Mouse (Mus musculus) ovary, postnatal 36 days (tissue): ENCODE data around the gene Cdkl1.

Source experiments
- DNase-seq: peaks from one replicate; pipeline ENCODE4 v3.0.0; 2022; ENCODE audit warnings: low spot score, mixed read lengths

The Cdkl1 gene

DNA sequence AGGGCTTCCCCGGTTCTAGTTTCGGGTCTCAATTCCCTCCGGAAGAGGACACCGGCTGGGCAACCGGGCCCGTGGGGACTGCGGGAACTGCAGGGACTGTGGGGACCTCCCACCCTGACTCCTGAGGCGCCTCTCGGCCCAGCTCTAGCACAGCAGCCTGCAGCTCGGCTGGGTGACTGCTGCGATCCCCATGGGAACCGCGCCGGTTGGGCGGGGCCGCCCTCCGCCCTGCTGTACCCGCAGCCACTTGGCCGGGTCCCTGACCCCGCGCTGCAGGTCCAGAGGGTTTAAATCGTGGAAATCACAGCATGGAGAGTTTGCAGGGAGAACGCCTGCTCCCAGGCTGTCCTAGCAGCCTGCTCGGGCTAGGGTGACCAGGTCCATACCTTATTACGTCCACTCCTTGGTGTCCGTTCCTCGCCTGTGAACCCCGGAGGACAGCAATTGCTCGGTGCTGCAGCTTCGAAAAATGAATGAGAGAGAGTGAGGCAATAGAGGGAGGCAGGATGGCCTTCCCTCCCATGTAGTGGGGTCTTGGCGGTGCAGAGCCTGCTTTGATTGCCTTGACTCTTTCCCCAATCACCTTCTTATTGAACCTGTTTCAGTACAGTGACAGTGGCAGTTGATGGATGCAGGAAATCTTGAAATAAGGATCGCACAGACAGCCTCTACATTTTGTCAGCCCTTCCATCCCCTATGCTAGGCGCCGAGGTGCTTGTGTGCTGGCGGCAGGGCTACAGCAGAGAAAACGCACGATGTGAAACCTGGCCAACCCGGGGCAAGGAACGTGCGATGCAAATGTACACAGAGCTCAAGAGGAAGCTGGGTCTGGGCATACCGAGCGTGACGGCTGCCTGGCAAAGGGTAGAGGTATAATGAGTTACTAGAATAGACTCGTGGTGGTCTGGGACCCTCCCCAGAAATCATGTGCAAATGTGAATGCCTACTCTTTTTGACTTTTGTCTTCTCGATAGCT is at the start of gene Cdkl1:
Gene Cdkl1, minus strand, starts transcription at position 738 of the 976 bp plus-strand sequence.
- DNase-seq = peak; percentile 75

DNA sequence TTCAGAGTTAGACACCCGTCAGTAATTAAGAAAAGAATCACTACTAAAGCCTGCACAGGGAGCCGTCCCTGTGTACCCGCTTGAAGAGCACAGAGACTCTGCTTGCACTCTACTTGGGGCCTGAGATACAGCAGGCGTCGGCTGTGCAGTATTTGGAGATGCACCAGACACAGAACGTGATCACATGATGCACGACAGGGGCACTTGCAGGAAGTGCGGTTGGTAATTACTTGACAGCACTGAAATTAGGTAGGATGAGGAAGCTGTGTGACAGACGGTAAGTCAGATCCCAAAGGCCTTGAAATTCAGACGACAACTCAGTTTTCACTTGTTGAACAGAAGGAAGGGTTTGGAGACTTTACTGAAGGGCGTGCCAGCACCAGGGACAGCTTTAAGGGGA is 47.3 kb upstream of the Cdkl1 start:
- DNase-seq = no peak

DNA sequence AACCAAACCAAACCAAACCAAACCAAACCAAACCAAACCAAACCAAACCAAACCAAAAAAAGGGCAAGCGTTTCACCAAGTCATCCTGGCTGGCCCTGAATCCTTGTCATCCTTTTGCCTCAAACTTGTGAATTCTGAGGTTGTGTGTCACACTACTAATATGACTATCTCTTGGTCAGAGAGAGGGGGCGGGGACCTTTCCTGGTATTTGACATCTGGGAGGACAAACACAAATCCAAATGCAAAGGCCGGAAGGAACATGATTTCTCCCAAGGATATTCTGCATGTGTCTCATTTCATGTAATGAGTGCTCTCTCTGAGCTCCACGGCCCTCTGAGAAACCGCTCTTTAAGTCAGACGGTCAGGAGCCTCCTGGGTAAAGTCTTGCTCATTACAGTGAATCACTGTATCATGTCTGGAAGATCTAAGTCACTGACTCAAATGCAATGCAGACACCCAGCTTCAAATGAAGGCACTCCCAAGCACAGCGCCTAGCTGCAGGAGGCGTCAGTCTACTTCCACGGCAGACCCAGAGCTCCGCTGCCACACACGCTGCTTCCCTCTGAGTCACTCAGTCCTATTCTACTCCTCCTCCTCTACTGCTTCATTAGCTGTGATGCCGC is 43.0 kb upstream of the Cdkl1 start:
- DNase-seq = no peak

DNA sequence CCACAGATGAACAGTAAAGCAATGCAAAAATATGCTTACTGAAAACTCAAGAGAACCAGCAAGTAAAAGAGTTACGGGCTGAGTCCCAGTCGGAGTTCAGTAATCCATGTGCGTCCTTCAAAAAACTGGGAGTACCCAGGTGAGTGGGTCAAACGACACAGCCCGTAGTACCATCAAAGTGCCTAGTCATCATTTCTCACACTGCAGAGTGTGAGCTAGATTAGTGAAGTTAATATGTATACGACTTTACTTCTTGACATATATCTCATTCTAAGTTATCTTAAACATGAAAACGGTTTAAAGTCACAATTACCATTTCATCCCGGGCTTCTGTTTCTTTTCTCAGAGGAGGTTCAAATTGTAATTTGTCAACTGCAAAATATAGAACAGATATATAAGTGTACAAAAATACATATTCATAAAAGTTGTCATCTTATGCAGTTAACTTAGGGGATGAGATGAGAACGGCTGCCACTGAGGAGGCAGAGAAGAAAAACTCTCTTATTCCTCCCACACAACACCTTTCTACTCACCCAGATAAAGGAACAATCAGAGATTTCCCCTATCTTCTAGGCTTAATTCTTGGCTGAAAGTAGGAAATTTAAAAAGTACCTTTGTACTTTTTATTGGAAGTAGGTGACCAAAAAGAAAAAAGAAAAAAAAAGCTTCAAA is 40.3 kb upstream of the Cdkl1 start:
- DNase-seq = no peak

DNA sequence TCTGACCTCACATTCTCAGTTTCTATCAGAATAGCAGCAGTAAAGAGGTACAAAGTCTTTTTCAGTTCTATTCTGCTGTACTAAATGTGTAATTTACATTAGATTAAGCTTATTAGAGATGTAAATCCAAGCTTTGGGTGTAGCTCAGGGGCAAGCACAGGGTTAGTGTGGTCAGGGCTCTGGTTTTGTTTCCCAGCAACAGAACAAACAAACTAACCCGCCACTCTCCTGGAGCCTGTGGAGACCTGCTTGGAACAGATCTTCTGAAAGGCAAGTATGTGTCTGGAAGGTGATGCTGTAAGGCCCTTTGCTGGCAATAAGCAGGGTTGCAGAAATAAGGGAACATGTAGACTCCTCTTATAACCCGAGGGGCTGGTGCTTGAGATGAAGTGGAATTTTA is 37.1 kb upstream of the Cdkl1 start:
- no peak for DNase-seq

DNA sequence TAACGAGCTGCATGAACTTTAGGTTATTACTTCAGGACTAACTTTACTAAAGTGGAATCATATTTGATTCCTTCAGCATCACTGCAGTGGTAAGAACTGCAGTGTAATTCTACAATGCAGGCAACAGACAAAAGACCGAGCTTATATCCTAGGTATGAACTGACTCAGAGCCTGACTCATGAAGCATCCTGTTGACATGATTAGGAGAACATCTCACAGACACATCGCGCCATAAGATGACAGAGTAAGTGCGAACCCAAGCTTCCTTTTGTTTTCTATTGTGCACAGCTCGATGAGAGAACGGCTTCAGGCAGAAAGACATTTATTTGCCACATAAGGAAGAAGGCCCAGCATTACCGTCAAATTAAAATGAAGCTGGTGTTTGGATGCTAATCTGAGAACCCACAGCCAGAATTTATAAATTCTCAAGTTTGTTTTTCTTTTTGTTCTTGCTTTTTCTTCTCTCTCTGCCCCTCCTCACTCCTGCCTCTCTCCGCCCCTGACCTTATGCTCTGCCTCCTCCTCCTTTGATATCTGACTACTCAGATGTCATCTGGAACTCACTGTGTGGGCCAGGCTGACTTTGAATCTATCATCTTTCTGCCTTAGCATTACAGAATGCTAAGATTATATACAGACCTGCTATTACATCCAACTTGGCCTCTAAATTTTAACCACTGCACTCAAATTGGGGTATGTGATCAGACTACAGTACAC is 34.0 kb upstream of the Cdkl1 start:
- DNase-seq = no peak

DNA sequence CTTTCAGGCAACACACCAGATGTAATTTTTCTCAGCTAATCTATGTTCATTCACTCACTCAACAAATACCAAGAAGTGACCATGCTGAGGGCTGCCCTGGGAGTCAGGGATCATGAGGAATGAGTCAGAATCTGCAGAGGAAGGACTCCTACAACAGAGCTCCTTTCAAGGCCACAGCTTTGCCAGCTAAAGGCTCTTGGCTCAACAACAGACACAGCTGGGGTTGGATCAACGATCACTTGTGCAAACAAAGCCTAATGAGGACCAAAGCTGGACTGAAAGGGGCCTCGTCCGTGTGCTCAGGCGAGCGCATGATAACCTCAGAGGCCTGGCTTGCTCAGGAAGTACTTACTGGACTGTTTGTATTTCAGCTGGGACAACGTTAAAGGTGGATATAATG is 23.2 kb upstream of the Cdkl1 start:
- peak; percentile 49 for DNase-seq

DNA sequence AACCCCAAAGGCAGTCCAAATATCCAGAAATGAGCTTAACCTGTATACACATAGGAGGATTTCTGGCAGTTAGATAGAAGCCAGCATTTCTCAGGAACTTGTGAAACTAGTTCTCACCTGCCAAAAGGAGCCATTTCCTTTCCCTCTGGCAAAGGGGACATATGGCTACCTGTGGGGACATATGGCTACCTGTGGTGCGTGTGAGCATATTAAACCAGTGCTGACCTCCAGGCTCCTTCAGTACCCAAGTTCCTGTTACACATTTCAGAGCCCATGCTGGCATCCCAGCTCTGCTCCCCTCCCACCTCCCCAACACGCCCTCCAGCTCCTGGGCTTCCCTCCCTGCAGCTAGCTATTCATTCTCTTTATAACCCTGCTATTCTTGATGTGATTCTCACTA is 22.5 kb upstream of the Cdkl1 start:
- no peak for DNase-seq

DNA sequence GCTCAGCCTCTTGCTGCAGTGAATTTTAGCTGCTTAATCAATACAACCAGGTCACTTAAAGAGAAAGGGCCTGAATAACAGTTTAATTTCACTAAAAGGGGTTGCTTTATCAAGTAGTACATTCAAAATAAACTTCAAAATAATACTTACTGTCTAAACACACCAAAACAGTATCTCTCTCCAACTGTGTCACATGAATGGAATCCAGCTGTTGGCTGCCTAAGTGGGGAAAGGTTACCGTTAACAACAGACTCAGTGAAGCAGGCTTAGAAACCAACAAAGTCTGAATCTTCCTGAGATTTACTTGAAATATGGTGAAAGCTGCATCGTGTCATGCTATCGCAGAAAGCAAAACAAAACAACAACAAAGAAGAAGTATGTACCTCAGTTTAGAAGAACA is 21.9 kb upstream of the Cdkl1 start:
- no peak for DNase-seq

DNA sequence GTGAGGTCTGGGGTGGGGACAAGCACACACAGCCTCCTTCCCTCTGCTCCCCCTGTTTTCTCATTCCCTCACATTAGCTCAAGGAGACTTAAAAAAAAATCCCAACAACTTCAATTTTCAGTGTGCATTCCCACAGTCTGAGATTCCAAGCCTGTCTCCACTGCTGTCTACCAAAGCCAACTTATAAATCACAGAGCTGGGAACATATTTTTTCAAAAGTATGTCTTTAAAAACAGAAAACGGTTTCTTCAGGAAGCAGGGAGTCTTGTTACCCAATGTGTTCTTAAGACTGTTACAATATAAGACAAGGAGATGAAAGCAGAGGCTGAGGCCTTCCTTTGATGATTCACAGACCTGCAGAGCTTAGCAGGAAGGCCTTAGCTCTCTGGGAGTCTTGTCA is 20.9 kb upstream of the Cdkl1 start:
- DNase-seq = no peak

DNA sequence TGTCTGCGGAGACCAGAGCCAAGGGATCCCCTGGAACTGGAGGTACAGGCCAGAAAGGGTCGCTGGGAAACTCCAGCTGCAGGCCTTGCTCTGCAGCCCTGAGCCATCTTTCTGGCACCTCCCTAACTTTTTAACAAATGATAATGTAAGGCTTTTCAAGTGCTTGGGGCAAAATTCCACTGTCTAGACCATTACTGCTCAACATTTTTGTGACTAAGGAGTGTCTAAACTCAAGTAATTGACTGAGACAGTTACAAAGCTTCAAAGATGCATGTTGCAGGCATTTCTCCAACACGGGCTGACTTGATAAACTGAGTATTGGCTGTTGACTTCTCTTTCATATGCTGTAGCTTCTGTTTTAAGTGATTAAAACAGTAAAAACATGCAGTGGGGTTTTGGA is 18.4 kb upstream of the Cdkl1 start:
- no peak for DNase-seq

DNA sequence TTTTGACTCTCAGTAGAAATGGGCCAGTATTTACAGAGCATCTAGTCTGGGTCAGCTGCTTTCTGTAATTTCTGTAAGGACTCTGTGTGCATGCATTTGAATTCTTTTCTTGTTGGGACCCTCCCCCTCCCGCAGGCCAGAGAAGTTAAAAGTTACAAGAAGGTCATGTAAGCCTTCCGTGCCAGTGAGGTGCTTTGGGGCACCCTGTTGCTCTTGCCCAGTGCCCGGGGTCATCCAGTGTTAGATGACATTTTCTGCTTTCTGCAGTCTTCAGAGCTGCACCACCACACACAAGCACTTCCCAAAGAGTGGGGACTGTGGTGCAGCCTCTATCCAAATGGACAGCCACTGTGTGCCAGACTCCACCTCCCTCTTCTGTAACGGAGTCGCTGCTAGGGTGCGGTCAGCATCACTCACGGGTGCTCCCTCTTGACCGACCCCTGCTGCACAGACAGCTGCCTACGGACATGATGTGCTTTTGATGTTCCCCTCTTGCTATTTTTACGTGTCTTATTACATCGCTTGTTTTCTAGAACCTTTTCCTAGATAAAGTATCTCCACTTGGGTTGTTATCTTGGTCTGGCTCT is 16.4 kb upstream of the Cdkl1 start:
- DNase-seq = no peak

DNA sequence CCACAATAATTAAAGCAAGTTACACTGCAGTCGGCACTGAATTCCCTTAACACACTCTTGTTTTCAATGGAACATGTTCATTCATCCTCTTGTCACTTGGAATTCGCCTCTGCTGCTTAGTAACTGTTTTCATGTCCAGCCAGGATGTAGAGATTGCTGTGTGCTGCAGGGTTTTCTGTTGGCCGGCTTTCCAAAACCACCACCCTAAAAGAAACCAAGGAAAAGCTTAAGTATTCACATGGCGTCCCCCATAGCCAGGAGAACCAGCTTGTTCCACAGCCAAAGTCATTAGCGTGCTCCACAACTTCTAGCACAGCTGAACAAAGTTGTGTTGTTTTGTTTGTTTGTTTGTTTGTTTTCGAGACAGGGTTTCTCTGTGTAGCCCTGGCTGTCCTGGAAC is 14.1 kb upstream of the Cdkl1 start:
- no peak for DNase-seq

DNA sequence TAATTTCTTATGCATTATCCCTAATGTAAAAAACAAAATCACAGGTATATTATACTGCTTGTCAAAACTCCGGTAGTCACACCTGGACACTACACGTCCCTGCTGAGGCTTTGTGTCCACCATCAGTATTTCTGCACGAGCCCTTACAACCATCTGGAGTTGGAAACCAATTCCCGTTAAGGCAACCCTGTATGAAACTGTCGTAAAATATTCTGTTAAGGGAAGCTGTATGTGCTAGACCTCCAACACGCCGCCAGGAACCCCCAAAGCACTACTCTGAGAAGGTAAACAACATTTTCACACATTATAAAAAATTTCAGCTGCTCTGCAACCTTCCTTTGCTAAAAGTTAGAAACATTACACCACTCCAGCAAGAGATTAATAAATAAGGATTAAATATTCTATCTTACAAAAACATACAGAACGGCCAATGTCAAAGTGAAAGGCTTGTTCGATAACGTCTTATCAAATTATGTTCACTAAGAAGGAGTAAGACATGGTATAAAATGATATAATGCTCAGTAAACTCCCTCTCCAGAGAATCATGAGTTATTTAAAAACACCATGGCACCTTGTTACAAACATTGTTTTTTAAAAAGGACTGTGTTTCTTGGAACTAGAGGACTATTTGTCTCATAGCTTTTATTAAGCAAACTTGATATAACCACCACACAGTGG is 13.5 kb upstream of the Cdkl1 start:
- no peak for DNase-seq

DNA sequence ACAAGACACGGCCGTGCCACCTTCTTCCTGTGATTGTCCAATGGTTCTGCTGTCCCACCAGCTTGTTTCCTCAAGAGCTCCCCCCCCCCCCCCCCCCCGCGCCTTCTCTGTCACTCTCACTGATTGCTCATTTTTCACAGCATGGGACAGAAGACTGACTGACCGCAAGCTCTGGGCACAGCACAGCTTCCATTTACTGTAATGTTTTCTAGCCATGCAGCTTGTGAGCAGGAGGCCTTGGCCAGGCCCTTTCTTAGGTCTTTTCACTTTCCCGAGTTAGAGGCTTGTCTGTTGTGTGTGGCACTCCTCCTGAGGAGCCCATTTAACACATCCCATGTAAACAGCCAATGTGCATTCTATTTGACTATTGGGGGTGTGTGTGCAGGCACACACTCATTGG is 12.1 kb upstream of the Cdkl1 start:
- no peak for DNase-seq

DNA sequence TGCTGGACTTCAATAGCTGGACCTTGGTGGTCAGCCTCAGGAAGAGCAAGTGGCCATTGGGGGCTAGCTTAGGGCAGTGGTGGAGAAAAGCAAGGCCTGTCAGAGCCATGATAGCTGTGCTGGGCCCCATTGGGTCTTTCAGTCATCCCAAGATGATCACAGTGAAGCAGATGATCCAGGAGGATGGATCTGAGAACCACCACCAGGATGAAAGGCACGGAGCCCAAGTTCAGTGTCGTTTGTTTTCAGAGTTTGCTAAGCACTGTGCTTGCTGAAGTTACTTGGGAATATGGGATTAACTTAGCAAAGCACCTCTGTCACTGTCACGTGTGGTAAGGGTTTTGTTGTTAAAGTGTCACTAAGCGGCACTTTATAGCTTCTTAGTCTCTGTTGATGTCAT is 9.5 kb upstream of the Cdkl1 start:
- no peak for DNase-seq

DNA sequence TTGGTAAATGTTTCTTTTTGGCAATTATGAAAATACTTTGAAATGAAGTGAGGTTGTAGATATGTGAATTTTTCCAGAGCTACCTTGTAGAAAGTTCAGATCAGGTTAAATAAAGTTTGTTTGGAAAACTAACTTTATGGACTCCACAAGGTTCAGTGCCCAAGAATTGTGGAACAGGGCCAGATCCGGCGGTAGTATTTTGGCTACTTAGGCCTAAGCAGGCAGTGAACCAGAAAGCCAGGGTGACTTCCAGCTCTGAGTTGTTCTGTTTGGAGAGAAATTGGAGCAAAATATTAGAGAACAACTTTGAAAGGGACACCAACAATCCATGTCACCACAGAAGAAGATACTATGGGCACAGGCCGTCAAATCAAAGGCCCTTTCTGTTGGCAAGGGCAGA is 5.2 kb upstream of the Cdkl1 start:
- no peak for DNase-seq

DNA sequence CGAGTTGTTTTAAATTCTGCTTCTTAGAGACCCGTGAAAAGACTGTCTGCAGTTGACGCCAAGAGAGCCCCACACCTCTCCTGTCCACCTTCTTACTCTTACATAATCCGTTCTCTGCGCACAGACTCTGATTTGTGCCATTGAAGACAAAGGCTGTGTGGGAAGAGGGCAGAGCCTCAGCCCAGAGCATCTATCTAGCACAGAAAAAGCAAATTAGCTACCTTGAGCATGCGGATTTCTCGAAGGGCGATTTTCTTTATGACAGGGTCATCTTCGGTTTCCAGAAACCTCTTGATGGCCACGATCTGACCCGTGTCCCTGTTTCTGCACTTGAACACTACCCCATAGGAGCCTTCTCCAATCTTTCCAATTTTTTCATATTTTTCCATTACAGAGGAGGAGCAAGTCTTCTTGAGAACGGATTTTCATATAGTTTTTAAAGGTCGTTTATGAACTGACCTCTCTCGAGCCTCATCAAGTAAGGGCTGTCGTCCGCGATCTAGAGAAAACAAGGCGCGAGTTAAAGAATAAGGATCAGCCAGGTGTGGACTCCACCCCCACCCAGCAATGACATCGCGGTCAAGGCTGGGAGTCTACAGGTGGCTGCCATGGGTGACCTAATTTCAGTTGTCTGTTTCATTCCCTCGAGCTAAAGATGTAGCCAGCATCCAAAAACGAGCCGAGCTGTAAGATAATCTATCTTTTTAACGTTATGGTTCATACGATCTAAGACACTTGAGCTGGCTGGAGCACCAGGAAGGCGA is 1.1 kb downstream of the Cdkl1 start:
- DNase-seq = no peak

DNA sequence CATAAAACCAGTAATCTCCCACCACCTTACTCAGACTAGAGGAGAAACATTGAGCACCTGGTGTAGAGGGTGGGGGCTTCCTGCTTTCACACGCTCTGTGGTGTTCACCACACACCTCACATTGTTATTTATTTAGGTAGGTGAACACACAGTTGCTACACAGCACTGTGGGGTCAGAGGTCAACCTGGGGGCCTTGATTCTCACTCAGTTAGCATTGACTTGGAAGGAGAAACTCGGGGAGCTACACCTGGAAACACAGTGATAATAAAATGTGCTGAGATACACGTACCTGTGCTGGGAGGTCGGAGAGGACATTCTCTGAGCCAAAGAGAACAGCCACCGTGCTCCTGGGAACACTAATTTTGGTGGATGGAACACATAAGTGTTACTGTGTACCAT is 2.7 kb downstream of the Cdkl1 start:
- DNase-seq = no peak

DNA sequence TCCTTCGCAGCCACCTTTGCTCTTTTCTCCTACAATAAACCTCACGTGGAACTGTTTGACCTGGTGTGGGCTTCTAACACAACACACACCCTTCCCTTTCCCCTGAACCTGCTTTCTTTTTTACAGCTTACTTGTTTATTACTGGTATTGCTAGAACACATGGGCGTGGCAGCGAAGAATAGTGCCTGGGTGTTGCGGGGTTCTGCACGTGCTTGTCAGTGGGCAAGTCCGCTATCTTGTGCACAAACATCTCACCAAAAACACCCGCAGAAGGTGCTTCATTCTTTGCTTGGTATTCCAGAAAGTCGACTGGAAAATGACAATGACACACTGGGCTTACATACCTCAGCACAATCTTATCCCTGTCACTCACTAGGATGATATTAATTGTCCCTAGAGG is 5.6 kb downstream of the Cdkl1 start:
- no peak for DNase-seq
